Mouse (Mus musculus): Measurements from ENCODE around the gene Rab33b.

Rab33b gene

GRCm38 (mm10) chr3:51511983-51512382, 28.3 kb downstream of the Rab33b start:
- no peak for DNase-seq (ENCODE audit: low spot score)

DNA sequence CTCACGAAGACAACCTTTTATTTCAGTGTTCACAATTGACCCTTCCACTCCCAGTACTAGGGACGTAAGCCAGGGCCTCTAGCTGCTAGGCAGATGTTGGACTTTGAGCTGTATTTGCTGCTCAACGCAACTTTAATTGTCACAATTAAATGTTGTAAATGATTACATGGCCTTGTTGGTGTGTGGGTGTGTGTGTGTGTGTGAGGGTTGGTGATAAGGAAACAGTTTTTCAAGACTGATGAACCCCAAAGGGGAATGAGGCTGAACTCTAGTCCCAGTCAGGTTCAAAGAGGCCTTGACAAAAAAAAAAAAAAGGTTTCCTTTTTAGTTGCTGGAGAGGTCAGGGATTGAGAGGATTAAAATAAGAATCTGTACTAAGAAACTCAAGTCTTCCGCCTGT, 33.7 kb downstream of the Rab33b start:
- DNase-seq (ENCODE audit: low spot score): no peak

DNA sequence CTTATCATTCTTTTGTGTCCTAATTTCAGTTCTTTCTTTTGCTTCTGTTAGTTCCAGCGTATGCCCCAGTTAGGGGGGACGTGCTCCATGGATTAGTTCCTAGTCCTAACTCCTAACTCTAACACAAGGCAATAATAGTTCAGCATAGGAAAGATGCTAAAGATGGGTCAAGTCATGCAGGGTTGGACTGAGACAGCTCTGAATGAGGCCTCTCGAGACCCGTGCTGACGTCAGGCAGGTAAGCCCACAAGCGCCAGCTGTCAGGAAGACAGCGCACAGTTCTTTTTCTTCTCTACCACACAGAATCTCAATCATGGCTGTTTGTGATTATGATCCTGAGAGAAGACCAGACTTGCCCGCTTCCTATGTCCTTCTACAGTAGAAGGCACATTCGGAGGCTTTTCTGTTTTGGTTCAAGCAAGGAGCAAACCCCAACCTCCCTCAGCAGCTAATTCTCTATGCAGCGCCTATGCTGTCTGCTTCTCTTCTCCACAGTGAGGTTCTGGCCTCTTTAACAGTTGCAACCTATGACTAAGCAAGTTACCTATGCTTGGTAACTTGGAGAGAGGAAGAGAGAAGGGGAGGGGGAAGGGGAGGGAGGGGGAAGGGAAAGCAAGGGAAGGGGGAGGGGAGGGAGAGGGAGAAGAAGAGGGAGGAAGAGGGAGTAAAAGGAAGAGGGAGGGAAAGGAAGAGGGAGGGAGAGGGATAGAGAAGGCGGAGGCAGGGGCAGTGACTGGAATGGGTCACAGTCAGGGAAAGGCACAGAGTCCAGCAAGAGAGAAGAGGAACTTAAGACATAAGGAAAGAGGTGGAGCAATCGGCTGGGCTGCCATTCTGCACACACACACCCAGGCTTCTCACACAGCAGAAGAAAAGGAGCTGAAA, 34.4 kb downstream of the Rab33b start:
- DNase-seq (ENCODE audit: low spot score): no peak

DNA sequence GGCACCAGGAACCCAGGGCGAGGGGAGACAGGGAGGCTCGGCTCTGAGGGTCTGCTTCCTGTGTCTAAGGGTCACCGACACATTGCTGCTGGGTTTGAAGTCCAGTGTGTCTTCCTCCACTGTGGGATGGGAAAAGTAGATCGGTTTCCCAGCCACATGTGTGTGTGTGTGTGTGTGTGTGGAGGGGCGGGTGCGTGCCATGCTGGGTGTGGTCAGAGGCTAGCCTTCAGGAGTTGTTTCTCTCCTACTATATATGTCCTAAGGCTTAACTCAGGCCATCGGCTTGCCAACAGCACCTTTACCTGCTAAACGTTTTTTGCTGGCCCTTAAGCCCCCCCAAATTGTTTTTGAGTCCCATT, 35.0 kb downstream of the Rab33b start:
- no peak for DNase-seq (ENCODE audit: low spot score)

- no peak for DNase-seq (ENCODE audit: low spot score)
Observed at GRCm38 (mm10) chr3:51521262-51521661, 37.5 kb downstream of the Rab33b start.

GRCm38 (mm10) chr3:51525186-51525785, 41.6 kb downstream of the Rab33b start:
- DNase-seq (ENCODE audit: low spot score): no peak

- DNase-seq (ENCODE audit: low spot score): no peak
Observed at GRCm38 (mm10) chr3:51526891-51527290, 43.2 kb downstream of the Rab33b start.

DNA sequence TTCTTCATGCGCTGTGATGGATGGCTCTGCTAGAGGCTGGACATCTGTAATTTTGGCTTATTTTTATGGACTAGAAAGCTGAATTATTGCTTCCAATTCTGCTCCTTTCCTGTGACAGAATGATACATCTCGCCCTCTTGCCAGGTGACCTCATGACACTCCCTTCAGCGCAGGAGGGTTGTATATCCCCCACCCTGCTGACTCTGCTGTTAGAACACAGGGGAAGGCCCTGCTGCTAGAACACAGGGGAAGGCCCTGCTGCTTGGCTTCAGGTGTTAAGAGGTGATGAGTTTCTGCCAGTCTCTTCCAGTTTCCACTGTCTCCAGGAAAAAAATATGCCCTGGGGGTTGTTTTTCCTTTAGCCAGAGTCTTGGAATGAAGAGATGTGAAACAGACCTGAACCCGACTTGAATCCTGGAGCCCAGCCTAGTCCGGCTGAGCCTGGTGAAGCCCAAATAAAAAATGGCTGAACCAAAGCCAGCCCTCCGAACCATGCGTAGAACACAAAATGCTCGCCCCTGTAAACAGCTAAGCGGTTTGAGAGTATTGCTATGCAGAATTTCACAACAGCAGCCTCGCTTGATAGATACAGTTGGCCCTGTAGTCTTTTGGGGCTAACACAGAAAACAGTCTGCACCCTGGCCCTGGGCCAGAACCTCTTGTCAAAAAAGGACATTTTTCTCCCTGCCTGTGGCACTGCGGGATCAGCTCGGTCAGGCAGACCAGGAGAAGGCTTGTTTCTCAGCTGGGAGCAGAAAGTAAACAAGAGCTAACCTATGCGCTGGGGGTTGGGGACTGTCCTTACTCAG, 48.0 kb downstream of the Rab33b start:
- no peak for DNase-seq (ENCODE audit: low spot score)

- DNase-seq (ENCODE audit: low spot score): no peak
Observed at GRCm38 (mm10) chr3:51532282-51532620, 48.5 kb downstream of the Rab33b start.

DNA sequence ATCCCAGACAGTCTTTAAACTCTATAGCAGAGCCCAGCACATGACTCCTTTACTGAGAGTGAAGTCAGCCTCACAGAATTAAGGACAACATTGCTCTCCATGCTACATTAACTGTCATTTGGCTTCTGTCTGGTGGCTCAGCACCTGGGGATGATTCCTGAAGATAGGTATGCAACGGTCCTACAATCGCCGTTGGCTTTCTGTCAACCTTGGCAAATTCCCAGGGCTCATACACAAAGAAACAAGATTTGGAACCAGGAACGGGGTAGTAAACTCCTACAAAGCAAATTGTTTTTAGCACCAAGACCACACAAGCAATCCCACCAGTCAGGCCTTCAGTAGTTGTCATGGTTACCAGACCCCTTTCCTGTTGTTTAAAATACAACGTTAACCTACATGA, 49.9 kb downstream of the Rab33b start:
- DNase-seq (ENCODE audit: low spot score): no peak

DNA sequence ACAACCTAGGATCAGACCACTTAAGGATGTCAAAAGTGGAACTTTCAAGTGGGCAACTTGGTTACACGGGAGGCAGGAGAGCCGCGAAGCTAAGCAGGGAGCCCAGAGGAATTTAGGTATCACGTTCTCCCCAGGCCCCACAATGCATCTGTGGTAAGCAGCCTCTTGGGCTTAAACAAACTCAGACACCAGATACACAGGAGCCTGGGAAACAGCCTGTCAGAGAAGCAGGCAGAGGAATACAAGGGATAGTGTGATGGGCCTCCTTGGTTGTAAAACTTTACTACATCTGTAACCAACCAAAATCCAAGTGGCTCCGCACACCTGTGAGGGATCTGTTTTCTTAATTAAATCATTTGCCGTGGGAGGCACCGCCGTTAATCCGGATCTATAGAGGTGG, 50.3 kb downstream of the Rab33b start:
- DNase-seq (ENCODE audit: low spot score): no peak

DNA sequence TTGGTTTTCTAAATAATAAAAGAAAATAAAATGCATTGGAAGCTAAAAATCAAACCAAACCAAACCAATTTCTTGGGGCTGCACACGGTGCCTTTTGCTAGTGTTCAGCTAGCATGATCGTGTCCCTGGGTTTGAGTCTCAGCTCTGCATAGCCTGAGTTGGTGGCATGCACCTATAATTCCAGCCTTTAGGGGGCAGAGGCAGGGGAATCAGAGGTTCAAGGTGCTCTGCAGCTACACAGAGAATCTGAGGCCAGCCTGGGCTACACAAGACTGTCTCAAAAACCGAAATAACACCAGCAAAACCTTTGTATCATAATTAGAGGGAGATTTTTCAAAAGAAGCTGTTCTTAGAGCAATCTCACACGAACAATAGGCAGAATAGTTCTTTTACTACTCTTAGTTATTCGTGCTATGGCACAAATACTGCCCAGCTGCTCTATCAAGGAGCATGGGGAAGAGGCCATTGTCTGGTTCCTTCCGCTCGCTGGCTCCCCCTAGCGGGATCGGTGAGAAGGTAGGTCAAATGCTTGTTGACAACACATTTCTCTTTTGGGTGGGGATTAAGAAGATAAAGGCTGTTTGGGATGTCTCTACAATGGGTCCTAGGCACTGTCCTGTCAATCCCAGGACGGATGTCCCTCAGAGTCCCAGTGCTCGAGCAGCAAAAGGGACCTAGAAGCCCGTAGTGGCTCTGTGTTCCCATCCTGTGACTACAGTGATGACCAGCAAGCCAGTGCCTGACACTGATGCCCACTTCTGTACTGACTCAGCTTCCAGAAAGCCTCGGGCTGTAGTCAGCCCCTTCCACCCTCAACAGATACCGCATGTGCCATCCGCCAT, 56.1 kb downstream of the Rab33b start:
- no peak for DNase-seq (ENCODE audit: low spot score)

DNA sequence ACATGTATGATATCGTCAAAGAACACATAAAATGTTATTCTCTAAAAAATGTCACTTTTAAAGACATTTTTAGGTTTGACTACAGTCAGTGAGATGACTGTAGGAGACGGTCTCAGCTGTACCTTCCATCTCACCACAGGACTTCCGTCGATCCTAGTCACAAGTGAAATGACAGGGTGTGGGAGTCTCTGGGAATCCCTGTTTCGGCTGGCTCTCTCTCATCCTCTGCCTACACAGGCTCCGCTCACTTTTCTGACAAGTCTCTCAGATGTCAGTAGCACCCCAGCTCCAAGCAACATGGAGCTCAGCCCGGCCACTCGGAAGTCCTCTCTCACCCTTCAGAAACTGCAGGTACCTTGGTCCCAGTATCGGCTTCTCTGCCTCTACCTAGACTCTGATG, 56.9 kb downstream of the Rab33b start:
- no peak for DNase-seq (ENCODE audit: low spot score)

DNA sequence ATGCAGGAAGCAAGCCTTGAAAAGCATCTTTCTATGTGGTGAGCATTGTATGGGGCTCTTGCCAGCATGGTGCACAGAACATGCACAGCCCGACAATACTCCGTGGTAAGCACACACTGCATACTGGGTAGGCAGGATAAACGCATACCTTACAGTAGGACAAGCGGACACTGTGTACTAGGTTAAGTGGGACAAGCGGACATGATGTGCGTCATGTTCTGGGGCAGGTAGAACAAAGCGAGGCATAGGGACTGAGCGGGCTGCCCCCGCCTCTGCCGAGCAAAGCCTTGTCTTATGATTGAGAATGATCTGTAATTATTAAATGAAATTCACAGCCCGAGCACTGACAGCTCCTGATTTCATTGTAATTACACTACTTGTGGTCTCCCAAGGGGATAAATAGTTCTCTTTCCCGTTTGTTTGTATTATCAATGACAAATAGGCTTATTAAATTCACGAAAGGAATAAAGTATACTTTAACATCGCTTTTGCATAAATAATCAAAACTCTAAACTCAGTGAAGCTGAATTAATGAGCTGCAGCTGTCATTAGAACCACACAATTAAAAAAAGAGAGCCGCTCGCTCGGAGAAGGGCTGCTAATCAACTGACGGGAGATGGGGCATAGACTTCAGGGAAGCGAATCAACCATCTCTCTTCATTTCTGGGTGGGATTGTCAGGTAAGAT, 60.9 kb downstream of the Rab33b start:
- DNase-seq (ENCODE audit: low spot score): no peak
